Mouse (Mus musculus) adipose tissue, adult 10 weeks (tissue): ENCODE data around the gene Hlx. TPM values are rescaled to one million over a fixed set of nuclear protein-coding genes. Genes with fewer than 3 reads are reported as not detected.

ENCODE experiments used
- polyA plus RNA-seq: library from polyadenylated mRNA; stranded (reverse); fragments of 350-450 nt; fragmentation: Illumina TruSeq; extraction: RNeasy Lipid Tissue Mini Kit (QIAGEN cat#74804); gene quantifications from one replicate; pipeline ENCODE4 v1.2.3, GENCODE M21; 2014; ENCODE audit warnings: low read depth, low replicate concordance

Hlx gene
- polyA plus RNA-seq = 4.8 TPM

DNA sequence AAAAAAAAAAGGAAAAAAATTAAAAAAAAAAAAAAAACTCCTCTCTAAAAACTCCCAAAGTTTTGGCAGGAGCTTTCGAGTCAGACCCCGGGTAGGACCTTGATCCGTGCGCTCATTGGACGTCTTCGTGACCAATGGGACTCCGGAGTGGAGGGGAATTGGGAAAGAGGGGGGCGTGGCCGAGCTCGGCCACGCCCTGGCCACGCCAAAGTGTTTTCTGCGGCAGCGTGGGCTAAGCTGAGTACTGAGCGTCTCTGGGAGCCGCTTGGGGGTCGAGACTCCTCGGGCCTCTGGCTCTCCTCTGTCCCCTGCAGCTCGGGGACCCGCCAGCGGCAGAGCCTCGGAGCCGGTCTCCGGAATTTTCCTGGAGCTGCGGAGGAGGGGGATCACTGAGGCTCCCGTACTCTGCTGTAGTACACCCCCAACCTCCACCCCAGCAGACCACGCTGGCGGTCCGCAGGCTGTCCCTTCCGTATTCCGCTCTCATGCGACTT is at the start of gene Hlx:
Gene Hlx, minus strand, starts transcription at position 64 of the 494 bp plus-strand sequence.

Other genes starting within 250 kb of the Hlx start
- gene Marc1, start 78.7 kb upstream of the Hlx start, polyA plus RNA-seq = 4.0 TPM
- 288 TPM for gene Marc2, start 113.8 kb upstream of the Hlx start, polyA plus RNA-seq
- gene C130074G19Rik, start 150.6 kb upstream of the Hlx start, polyA plus RNA-seq = 77.7 TPM